Mouse (Mus musculus) megakaryocyte-erythroid progenitor cell, adult 5-6 weeks (primary cell): ENCODE measurements around the gene Pax3. TPM values are rescaled to one million over a fixed set of nuclear protein-coding genes. Genes with fewer than 3 reads are reported as not detected.

Experiments used
- ATAC-seq: replicated peaks from 2 replicates; pipeline ENCODE4 v1.8.0; 2016; ENCODE audit warnings: mild to moderate bottlenecking, inconsistent platforms; ENCODE audit not compliant: severe bottlenecking, poor library complexity, low FRiP score, low TSS enrichment
- total RNA-seq, 2 experiments: library from RNA; stranded (forward) in 1 of 2; stranded (reverse) in 1 of 2; fragments of 200-1000, 215-1000 nt in 1 of 2; fragments of >200 nt in 1 of 2; fragmentation: Nextera tagmentation in 1 of 2; gene quantifications; 2 replicates each; pipeline ENCODE4 v1.2.3; 2014 to 2017

Gene Pax3
- total RNA-seq, 2 experiments from 2014 or later = not detected

GRCm38 (mm10) chr1:78200191-78200590, 3.3 kb upstream of the Pax3 start:
- no peak for ATAC-seq

GRCm38 (mm10) chr1:78199221-78199620, 2.3 kb upstream of the Pax3 start:
- ATAC-seq = no peak

- no peak for ATAC-seq
Observed at GRCm38 (mm10) chr1:78198319-78198940, 1.5 kb upstream of the Pax3 start.

GRCm38 (mm10) chr1:78197351-78198234, 659 bp upstream of the Pax3 start:
- no peak for ATAC-seq

GRCm38 (mm10) chr1:78195771-78196712, 892 bp downstream of the Pax3 start:
- ATAC-seq = no peak

- ATAC-seq = no peak
Observed at GRCm38 (mm10) chr1:78195145-78195544, 1.8 kb downstream of the Pax3 start.

- ATAC-seq = no peak
Observed at GRCm38 (mm10) chr1:78194381-78195047, 2.4 kb downstream of the Pax3 start.

GRCm38 (mm10) chr1:78193465-78193991, 3.4 kb downstream of the Pax3 start:
- no peak for ATAC-seq

GRCm38 (mm10) chr1:78192746-78193464, 4.0 kb downstream of the Pax3 start:
- ATAC-seq = no peak

- no peak for ATAC-seq
Observed at GRCm38 (mm10) chr1:78192217-78192735, 4.7 kb downstream of the Pax3 start.

GRCm38 (mm10) chr1:78191761-78192160, 5.2 kb downstream of the Pax3 start:
- no peak for ATAC-seq

GRCm38 (mm10) chr1:78191331-78191730, 5.6 kb downstream of the Pax3 start:
- no peak for ATAC-seq

GRCm38 (mm10) chr1:78190386-78191111, 6.4 kb downstream of the Pax3 start:
- no peak for ATAC-seq

GRCm38 (mm10) chr1:78189501-78190345, 7.2 kb downstream of the Pax3 start:
- no peak for ATAC-seq

- no peak for ATAC-seq
Observed at GRCm38 (mm10) chr1:78189016-78189415, 7.9 kb downstream of the Pax3 start.

- no peak for ATAC-seq
Observed at GRCm38 (mm10) chr1:78188299-78188698, 8.6 kb downstream of the Pax3 start.

GRCm38 (mm10) chr1:78187788-78188173, 9.2 kb downstream of the Pax3 start:
- no peak for ATAC-seq
